Mouse (Mus musculus): Measurements from ENCODE around the gene Gdi1.
A peak's percentile ranks its signal among the peaks of the same experiment; 100 is the strongest.

The Gdi1 gene

GRCm38 (mm10) chrX:74304867-74305700, at the start of gene Gdi1:
Gene Gdi1 (plus strand): TSS chrX:74304998.
- peak; percentile 71 for DNase-seq

DNA sequence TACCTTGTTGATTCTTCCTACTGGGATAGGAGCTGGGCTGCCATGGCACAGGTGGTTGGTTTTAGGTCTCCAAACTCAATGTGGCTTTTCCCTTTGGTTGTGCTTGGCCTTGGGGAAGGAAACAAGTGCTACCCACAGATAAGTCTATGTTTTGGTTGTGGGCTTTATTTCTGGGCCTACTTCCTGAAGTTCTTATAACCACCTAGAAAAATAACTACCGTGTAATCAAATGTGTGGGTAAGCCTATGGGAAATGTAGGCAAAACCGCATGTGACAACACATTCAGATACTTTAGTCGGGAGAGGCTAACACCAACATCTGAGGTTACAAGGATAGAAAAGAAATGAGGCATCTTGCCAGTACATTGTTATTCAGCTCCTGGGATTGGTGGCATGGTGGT, 47.1 kb upstream of the Gdi1 start:
- no peak for DNase-seq

DNA sequence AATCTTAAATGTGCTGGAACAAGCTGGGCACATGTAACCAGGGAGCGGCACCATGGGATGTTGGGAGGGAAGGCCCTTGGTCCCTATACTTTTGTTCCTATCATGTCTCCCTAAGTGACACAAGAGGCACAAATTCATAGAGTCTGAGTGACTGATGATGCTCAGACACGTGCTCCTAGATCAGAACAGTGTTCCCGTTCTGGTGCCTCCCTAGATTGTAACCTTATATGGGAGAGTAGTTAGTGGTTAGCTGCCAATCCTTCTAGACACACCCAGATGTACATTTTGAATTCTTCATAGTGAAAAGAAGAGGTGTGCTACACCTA, 35.1 kb upstream of the Gdi1 start:
- DNase-seq = no peak

DNA sequence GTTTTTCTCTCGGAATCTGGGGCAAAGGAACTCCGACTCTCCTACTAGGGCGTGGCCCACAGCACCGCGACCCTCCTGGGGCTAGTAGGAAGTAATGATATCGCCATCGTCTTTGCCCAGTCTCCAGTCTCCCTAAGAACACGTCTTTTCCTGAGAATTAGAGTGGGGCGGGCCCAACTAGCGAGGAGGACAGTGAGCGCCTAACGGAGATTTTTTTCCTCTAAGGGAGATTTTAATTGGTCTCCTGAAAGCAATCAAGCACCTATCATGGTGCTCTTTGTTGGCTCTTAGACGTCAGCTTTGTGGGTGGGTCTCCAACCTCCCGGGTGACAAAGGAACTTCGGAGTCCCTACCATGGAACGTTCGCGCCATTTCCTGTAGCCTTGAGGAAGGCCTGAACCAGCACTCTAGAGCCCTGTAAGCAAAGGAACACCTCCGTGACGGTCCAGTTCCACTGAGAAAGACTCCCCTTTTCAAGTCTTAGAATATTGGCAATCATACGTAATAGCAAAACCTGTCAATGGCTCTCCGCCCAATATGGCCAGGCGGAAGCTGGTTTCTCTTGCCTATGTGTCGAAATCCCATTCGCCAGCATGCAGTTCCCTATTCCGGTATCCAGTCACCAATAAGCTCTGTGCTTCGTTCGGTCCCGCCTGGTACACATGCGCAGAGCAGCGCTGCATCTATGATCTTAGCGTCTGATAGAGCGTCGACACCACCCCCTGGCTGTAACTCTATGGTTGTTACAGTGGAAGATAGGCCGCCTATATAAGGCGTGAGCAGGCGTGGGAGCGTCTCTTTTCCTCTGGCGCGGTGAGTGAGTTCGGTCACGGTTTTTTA, 34.5 kb upstream of the Gdi1 start, which contains the start of gene Rpl10:
Gene Rpl10 (plus strand): TSS at position 751 of the 840 bp plus-strand sequence.
- peak; percentile 85 for DNase-seq

- DNase-seq = no peak
Observed at GRCm38 (mm10) chrX:74270902-74271551, 33.8 kb upstream of the Gdi1 start.

DNA sequence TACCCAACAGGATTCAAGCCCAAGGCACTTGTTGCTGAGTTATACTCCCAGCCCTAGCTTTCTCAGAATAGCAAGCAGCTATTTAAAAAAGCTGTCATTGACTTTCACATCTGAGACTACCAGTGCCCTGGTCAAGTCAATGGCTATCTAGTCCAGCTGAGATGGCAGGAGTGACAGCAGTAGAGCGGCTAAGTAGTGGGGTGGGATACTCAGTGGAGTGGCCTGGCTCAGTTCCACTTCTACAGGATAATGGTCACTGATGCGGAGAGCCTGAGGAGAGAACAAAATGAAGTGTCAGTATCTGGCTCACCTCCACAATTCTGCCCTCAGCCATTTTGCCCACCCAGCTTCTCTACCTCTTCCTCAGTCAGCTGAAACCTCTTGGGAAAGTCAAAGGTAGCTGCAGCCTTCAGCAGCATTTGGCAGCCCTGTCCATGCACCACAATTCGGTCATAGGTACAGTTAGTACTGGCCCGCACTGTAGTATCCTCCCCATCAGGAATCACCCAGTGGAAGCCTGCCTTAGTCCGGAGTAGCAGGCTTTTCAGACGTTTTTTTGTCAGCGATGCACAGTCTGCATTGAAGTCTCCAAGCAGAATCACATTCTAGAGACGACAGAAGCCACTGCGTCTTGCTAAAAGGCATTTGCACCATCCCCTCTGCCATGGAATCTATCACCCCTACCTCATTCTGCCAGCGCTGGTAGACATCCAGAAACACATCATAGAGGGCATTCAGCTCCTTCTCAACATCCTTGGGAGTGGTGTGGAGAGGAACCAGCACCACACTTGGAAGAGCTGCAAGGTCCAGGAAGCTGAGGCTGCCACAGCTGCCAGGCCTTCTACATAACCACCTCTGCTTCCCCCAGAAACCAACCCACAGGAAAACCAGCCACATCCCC, 31.1 kb upstream of the Gdi1 start:
- no peak for DNase-seq

- DNase-seq = no peak
Observed at GRCm38 (mm10) chrX:74277916-74278315, 26.9 kb upstream of the Gdi1 start.

DNA sequence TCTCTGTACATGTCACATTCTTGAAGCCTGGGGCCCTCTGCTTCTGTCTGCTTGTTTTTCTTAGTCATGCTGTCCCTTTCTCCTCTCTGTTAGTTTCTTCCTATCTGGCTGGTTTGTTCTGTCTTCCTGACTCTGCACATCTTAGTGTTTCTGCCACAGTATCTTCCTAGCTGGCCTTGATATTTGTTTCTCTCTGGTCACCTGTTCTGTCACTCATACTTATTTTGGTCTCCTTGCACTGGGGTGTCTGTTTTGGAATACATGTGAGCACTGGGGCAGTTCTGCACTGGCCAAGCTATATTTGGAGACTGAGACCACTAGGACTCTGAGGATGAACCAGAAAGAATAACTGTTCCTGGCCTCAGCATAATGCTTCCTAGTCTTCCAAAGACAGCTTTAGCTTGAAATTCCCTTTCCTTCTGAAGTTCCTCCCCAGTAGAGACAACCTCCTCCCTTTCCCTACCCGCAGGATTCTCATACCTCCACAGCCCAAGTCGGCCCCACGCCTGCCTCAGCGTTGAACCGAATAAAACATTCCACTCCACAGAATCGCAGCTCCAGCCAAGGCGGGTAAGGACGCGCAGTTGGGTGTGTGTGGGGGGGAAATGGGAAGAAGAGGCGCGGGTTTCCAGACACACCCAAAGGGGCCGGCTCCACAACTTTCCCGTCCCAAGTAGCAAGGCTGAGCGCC, 23.6 kb upstream of the Gdi1 start:
- DNase-seq = no peak

GRCm38 (mm10) chrX:74281732-74282394, 22.9 kb upstream of the Gdi1 start, which contains the start of the genes Taz and Dnase1l1:
Gene Taz (plus strand): TSS chrX:74281912.
Gene Dnase1l1 (minus strand): TSS chrX:74282337.
- DNase-seq = peak; percentile 63

DNA sequence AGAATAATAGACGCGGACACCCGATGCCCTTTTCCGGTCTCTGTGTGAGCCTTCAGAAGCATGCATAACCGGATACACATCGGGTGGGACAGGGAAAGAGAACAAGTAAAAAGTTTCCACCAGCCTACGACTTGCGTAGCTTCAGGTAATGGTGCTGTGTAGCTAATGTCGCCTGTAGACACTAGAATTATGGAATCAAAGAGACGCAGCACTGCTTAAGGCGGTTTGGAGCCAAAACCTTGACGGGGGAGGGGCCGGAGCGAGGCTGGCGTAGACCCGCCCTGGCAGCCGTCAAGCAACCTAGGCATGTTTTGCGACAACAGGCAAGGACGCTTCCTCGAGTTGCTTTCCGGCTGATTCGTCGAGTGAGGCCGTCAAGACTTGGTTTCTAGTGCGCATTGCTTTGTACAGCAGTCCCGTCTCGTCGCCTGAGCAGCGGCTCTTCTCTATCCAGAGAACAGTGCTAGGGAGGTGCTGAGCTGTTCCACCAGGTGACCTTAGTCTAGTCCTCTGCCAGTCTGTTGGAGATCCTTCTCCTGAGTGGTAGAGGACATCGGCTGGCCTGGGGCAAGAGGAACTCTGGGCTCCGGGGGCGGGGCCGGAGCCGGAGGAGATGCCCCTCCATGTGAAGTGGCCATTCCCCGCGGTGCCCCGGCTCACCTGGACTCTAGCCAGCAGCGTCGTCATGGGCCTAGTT, 22.3 kb upstream of the Gdi1 start:
- peak; percentile 78 for DNase-seq

- DNase-seq = no peak
Observed at GRCm38 (mm10) chrX:74283092-74283437, 21.7 kb upstream of the Gdi1 start.

- DNase-seq = no peak
Observed at GRCm38 (mm10) chrX:74293431-74293830, 11.4 kb upstream of the Gdi1 start.

DNA sequence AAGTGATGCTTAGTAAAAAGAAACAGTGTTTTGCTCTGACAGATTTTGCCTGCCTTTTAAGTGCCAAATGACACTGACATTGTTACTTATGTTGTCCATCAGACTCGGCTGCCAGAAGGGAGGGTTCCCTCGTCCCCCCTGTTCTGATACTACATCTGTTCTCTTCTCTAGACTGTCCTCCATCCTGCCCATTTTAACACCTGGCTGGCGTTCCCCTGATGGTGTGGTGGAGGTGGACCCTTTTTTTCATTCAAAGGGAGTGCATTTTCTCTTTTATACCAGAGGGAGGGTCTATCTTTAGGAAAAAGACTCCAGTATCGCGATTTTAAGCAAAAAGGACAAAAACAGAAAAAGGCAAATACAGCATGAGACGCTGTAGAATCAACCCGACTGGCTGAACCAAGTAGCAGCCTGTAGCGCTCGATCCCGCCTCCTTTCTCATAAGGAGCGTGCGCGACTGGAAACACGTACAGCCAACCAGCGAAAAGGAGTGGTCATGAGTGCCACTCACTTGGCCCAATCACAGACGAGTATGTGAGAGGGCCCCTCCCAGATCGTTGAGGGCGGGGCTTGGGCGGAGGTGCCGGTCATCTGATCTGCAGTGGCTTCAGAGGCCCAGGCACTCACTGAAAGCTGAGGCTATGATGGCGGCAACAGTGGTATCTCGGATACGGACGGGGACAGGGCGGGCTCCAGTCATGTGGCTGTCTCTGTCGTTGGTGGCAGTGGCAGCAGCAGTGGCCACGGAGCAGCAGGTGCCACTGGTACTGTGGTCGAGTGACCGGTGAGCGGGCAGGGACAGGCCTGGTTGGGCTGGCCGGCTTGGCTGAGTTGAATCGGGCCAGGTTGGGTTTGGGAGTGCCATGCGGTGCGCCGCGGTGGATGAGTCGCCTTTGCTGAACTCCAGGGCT, 8.0 kb upstream of the Gdi1 start, which contains the start of gene Atp6ap1:
Gene Atp6ap1 (plus strand): TSS at position 560 of the 911 bp plus-strand sequence.
- DNase-seq = peak; percentile 91

- DNase-seq = no peak
Observed at GRCm38 (mm10) chrX:74298348-74298747, 6.5 kb upstream of the Gdi1 start.

- DNase-seq = no peak
Observed at GRCm38 (mm10) chrX:74299721-74300120, 5.1 kb upstream of the Gdi1 start.

DNA sequence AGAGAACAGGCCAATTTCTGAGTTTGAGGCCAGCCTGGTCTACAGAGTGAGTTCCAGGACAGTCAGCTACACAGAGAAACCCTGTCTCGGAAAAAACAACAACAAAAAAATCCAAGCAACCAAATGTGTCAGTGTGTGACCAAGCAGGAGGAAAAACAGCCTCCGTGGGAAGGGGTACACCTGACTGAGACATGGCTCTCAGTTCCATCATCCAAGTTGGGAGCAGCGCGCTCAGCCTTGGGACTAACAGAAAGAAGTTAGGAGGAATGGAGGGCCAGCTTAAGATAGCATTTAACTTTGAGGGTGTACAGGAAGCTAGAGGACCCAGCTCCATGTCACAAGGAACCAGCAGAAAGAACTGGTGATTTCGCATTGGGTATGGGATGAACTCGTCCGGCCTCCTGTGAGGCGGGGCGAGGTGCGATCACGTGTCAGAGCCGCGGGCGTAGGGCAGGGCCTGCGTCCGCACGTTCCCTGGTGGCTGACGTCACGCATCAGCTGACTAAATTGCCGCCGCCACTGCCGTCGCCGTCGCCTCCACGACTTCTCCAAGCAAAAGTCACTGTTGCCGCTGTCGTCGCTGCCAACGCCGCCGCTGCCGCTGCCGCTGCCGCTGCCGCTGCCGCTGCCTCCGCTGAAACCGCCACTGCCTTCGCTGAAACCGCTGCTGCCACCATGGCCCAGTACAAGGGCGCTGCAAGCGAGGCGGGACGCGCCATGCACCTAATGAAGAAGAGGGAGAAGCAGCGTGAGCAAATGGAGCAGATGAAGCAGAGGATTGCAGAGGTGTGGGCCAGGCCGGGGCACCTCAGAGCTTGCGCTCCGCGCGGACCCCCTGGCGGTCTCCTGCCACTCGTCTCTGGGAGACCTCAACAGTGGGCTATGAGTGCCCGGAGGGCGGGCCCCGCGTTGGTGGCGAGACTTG, 8.0 kb downstream of the Gdi1 start, which contains the start of gene Fam50a:
Gene Fam50a (plus strand): TSS at position 494 of the 925 bp plus-strand sequence.
- DNase-seq = peak; percentile 83

- peak; percentile 62 for DNase-seq
Observed at GRCm38 (mm10) chrX:74328725-74329161, 23.9 kb downstream of the Gdi1 start, which contains the start of gene Plxna3. Gene Plxna3 (plus strand): TSS chrX:74329066.

GRCm38 (mm10) chrX:74329215-74329671, 24.4 kb downstream of the Gdi1 start:
- no peak for DNase-seq

All from cerebellum, adult 11 months (tissue).